Mouse (Mus musculus): ENCODE data around the gene Twist2. TPM values are rescaled to one million over a fixed set of nuclear protein-coding genes. Genes with fewer than 3 reads are reported as not detected.
A peak's percentile ranks its signal among the peaks of the same experiment; 100 is the strongest.

Twist2 gene
- 1.2 and 1.6 TPM in 2 replicates for polyA plus RNA-seq (2012; rRNA removed)

GRCm38 (mm10) chr1:91800967-91801843 lies at the start of gene Twist2:
TSS of gene Twist2 (plus strand) at chr1:91801461.
- no peak within 1 kb of the TSS for H3K27ac ChIP-seq (ENCODE audit: insufficient read depth, low read length)
- no peaks in the 10 kb centered on the region for H3K4me1 ChIP-seq (ENCODE audit: control insufficient read depth, insufficient read depth, low read length)
- H3K4me3 ChIP-seq (ENCODE audit: insufficient read depth, low read length): peak within 1 kb of the TSS; percentile 67
- no peak for TF ChIP-seq CTCF (IDR thresholded peaks at IDR 0.05; ENCODE audit: extremely low read depth, insufficient read depth, low read length)
- no peak for TF ChIP-seq POLR2A (IDR thresholded peaks at IDR 0.05; ENCODE audit: extremely low read depth, insufficient read depth, low read length)

DNA sequence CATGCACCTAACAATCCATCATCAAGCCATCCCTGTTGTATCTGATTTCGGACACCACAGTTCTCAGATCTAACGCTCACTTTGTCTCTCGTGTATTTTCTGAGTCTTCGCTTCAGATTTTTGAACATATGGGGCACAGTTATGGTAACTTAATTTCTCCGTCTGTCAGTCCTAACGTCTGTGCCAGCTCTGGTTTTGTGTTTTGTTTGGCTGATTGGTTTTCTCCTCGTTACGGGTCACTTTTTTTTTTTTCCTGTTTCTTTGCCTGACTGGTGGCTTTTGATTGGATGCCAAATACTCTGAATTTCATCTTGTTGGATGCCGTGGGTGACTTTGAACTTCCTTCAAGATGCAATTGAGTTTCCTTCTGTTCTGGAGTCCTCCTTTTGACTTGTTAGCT lies 48.3 kb upstream of the Twist2 start:
- no peak overlapping the region for H3K4me3 ChIP-seq (ENCODE audit: insufficient read depth, low read length)
- H3K27ac ChIP-seq (ENCODE audit: insufficient read depth, low read length): no peak overlapping the region
- no peaks in the 10 kb centered on the region for H3K4me1 ChIP-seq (ENCODE audit: control insufficient read depth, insufficient read depth, low read length)
- TF ChIP-seq POLR2A (IDR thresholded peaks at IDR 0.05; ENCODE audit: extremely low read depth, insufficient read depth, low read length) (no peak), CTCF (IDR thresholded peaks at IDR 0.05; ENCODE audit: extremely low read depth, insufficient read depth, low read length) (no peak)

GRCm38 (mm10) chr1:91755102-91755501 lies 46.2 kb upstream of the Twist2 start:
- H3K27ac ChIP-seq (ENCODE audit: insufficient read depth, low read length): no peak overlapping the region
- H3K4me1 ChIP-seq (ENCODE audit: control insufficient read depth, insufficient read depth, low read length): no peaks in the 10 kb centered on the region
- no peak overlapping the region for H3K4me3 ChIP-seq (ENCODE audit: insufficient read depth, low read length)
- TF ChIP-seq POLR2A (IDR thresholded peaks at IDR 0.05; ENCODE audit: extremely low read depth, insufficient read depth, low read length): no peak
- TF ChIP-seq CTCF (IDR thresholded peaks at IDR 0.05; ENCODE audit: extremely low read depth, insufficient read depth, low read length): peak; percentile 84

- H3K4me3 ChIP-seq (ENCODE audit: insufficient read depth, low read length): no peak overlapping the region
- H3K27ac ChIP-seq (ENCODE audit: insufficient read depth, low read length): no peak overlapping the region
- no peak for TF ChIP-seq CTCF (IDR thresholded peaks at IDR 0.05; ENCODE audit: extremely low read depth, insufficient read depth, low read length)
- TF ChIP-seq POLR2A (IDR thresholded peaks at IDR 0.05; ENCODE audit: extremely low read depth, insufficient read depth, low read length): no peak
- H3K4me1 ChIP-seq (ENCODE audit: control insufficient read depth, insufficient read depth, low read length): no peaks in the 10 kb centered on the region
Measured at GRCm38 (mm10) chr1:91757292-91757691, 44.0 kb upstream of the Twist2 start.

DNA sequence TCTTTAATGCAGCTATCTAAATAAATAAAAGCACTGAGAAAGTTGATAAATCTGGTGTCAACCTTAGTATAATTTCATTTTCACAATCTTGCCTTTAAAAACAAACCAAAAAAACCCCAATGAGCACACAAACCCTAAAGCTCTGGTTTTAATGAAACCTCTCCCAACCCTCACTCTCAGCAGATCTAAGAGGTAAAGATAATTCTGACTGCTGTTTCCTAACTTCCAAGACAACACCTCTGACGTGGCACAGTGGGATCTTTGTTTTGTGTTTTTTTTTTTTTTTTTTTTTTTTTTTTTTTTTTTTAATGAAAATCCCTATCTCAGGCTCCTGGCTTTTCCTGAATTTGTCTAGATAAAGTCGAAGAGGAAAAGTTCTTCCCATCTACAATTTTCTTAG lies 43.1 kb upstream of the Twist2 start:
- no peak overlapping the region for H3K27ac ChIP-seq (ENCODE audit: insufficient read depth, low read length)
- no peak overlapping the region for H3K4me3 ChIP-seq (ENCODE audit: insufficient read depth, low read length)
- no peaks in the 10 kb centered on the region for H3K4me1 ChIP-seq (ENCODE audit: control insufficient read depth, insufficient read depth, low read length)
- TF ChIP-seq POLR2A (IDR thresholded peaks at IDR 0.05; ENCODE audit: extremely low read depth, insufficient read depth, low read length): no peak
- no peak for TF ChIP-seq CTCF (IDR thresholded peaks at IDR 0.05; ENCODE audit: extremely low read depth, insufficient read depth, low read length)

- H3K4me3 ChIP-seq (ENCODE audit: insufficient read depth, low read length): no peak overlapping the region
- TF ChIP-seq CTCF (IDR thresholded peaks at IDR 0.05; ENCODE audit: extremely low read depth, insufficient read depth, low read length) (no peak), POLR2A (IDR thresholded peaks at IDR 0.05; ENCODE audit: extremely low read depth, insufficient read depth, low read length) (no peak)
- H3K27ac ChIP-seq (ENCODE audit: insufficient read depth, low read length): no peak overlapping the region
- no peaks in the 10 kb centered on the region for H3K4me1 ChIP-seq (ENCODE audit: control insufficient read depth, insufficient read depth, low read length)
Measured at GRCm38 (mm10) chr1:91758600-91759515, 42.4 kb upstream of the Twist2 start.

DNA sequence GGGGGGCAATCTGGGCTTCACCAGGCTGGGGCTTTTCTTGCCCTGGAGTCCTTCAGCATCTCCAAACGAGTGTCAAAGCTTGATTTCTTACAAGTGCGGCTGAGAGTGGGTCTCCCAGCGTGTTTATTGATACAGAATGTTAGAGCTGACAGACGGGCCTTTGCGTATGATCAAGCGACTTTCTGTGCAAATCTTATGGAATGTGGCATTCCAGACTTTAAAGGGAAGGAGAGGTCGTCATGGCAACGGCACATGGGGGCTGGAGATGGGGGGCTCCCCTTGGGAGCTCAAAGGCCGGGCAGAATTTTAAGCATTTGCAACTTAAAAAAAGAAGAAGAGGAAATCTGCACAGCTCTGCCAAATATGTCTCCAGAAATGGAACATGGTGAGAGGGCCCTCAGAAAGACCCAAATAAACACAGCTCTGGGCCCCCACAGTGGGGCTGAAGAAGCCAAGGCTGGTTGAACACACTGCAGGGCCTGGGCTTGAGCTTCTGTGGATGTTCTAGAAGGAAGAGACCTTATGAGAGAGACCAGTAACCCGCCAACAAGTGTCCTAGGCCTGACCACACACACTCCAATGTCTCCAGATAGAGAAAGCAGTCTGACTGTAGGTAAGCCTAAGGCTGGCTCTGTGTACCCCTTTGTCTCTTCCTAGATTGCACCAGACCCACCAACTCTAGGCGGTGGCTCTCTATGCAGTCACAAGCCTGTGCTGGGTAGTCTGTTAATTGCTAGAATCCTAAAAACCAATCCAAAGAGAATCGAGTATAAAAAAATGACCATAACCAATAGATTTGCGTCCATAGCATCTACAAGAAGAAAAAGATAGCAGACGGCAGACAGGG lies 40.9 kb upstream of the Twist2 start:
- Histone ChIP-seq H3K4me1 (ENCODE audit: control insufficient read depth, insufficient read depth, low read length) (no peaks in the 10 kb centered on the region), H3K4me3 (ENCODE audit: insufficient read depth, low read length) (no peak overlapping the region), H3K27ac (ENCODE audit: insufficient read depth, low read length) (no peak overlapping the region)
- TF ChIP-seq CTCF (IDR thresholded peaks at IDR 0.05; ENCODE audit: extremely low read depth, insufficient read depth, low read length) (no peak), POLR2A (IDR thresholded peaks at IDR 0.05; ENCODE audit: extremely low read depth, insufficient read depth, low read length) (no peak)

GRCm38 (mm10) chr1:91762528-91763091 lies 38.7 kb upstream of the Twist2 start:
- Histone ChIP-seq H3K4me3 (ENCODE audit: insufficient read depth, low read length) (no peak overlapping the region), H3K4me1 (ENCODE audit: control insufficient read depth, insufficient read depth, low read length) (no peaks in the 10 kb centered on the region), H3K27ac (ENCODE audit: insufficient read depth, low read length) (no peak overlapping the region)
- TF ChIP-seq CTCF (IDR thresholded peaks at IDR 0.05; ENCODE audit: extremely low read depth, insufficient read depth, low read length): no peak
- no peak for TF ChIP-seq POLR2A (IDR thresholded peaks at IDR 0.05; ENCODE audit: extremely low read depth, insufficient read depth, low read length)

Data from cortical plate, adult 2 months (tissue).